In genomic region chr11:105156748-105157267, GRCm38 (mm10) we compare ENCODE assay signal across 19 mouse cellular contexts. TPM values are rescaled to one million over a fixed set of nuclear protein-coding genes. Genes with fewer than 3 reads are reported as not detected.
DNase-seq lines count a peak whose midpoint lies in the region; ATAC-seq lines count a peak whose summit lies in the region.
"Had no signal": no experiment of that assay in that cellular context is flagged by ENCODE, and none has a peak within 500 bp of the region (broad histone marks: within the 10 kb centered on the region; RNA-seq: fewer than 3 reads in every experiment).

No protein-coding gene starts in this region.

- no peaks in the 10 kb centered on the region for H3K9me3 ChIP-seq in erythroblast, embryonic 14.5 days (ENCODE audit: control insufficient read depth, low read length)
- H3K9me3 ChIP-seq in heart, embryonic 10.5 days: no peaks in the 10 kb centered on the region
- H3K9me3 ChIP-seq: forebrain, embryonic 15.5 days; hindbrain, embryonic 15.5 days; lung, embryonic 15.5 days; midbrain, embryonic 10.5 days had no signal

- DNase-seq in ES-CJ7 (ENCODE audit: low read depth, low spot score) (peak; percentile 38), liver (peak; percentile 32)
- no peak for DNase-seq in heart, embryonic 10.5 days (ENCODE audit: low spot score)
- DNase-seq in spleen, postnatal 36 days (ENCODE audit: low spot score in 2 of 2): no peak
- DNase-seq in frontal cortex, postnatal 10 days (ENCODE audit: low spot score in 2 of 2): no peak
- DNase-seq: cerebellum, postnatal 25 days; gastrocnemius, postnatal 36 days; kidney, adult 9 months had no signal

- no peaks in the 10 kb centered on the region for H3K27me3 ChIP-seq in erythroblast, embryonic 14.5 days (ENCODE audit: control insufficient read depth)
- no peaks in the 10 kb centered on the region for H3K27me3 ChIP-seq in heart, embryonic 10.5 days (ENCODE audit: insufficient read depth, poor library complexity, severe bottlenecking)
- H3K27me3 ChIP-seq: forebrain, embryonic 15.5 days; hindbrain, embryonic 15.5 days; lung, embryonic 15.5 days had no signal

- peak overlapping the region; percentile 62 for H3K4me3 ChIP-seq in erythroblast, embryonic 14.5 days (replicated peaks)
- H3K4me3 ChIP-seq in heart, embryonic 10.5 days: peak overlapping the region; percentile 7; the same call in 1 of the 2 replicates
- H3K4me3 ChIP-seq: embryonic facial prominence, embryonic 13.5 days; forebrain, embryonic 15.5 days; hindbrain, embryonic 15.5 days; lung, embryonic 15.5 days; midbrain, embryonic 10.5 days; myocyte had no signal

- WGBS in heart, embryonic 10.5 days: 62% methylated on average over 19 of the region's 19 CpGs

- peaks cover 83% of the 10 kb centered on the region for H3K4me1 ChIP-seq in erythroblast, embryonic 14.5 days (ENCODE audit: control insufficient read depth)
- H3K4me1 ChIP-seq in heart, embryonic 10.5 days: peaks cover 32% of the 10 kb centered on the region

- H3K36me3 ChIP-seq in erythroblast, embryonic 14.5 days (ENCODE audit: control insufficient read depth): peaks cover 10% of the 10 kb centered on the region
- no peaks in the 10 kb centered on the region for H3K36me3 ChIP-seq in heart, embryonic 10.5 days
- H3K36me3 ChIP-seq: embryonic facial prominence, embryonic 13.5 days; forebrain, embryonic 15.5 days; hindbrain, embryonic 15.5 days; lung, embryonic 15.5 days; midbrain, embryonic 10.5 days had no signal

- peak overlapping the region; percentile 78 for H3K27ac ChIP-seq in heart, embryonic 10.5 days
- H3K27ac ChIP-seq: embryonic facial prominence, embryonic 13.5 days; forebrain, embryonic 15.5 days; hindbrain, embryonic 15.5 days; lung, embryonic 15.5 days; midbrain, embryonic 10.5 days had no signal

- ATAC-seq in erythroblast, adult 5-6 weeks (replicated peaks; ENCODE audit: low FRiP score, poor library complexity, severe bottlenecking): no peak
- ATAC-seq in megakaryocyte progenitor cell, adult 5-6 weeks (replicated peaks; ENCODE audit: poor library complexity): no peak
- ATAC-seq: forebrain, embryonic 15.5 days had no signal

RNA-seq across cellular contexts. Expression of gene Gm10842, which starts 10.1 kb away (rescaled TPM):
- not detected in 2 replicates for polyA plus RNA-seq in erythroblast, embryonic 14.5 days (2012)
- total RNA-seq in erythroblast, adult 5-6 weeks (2015; ENCODE audit: low replicate concordance): not detected in 2 replicates
- not detected in 2 replicates for total RNA-seq in erythroblast, adult 5-6 weeks (2017; ENCODE audit: low replicate concordance)
- not detected in 2 replicates for polyA plus RNA-seq in heart, embryonic 10.5 days (2016; fragmentation: Nextera tagmentation; extraction: Ambion mirVana)
- total RNA-seq in megakaryocyte progenitor cell, adult 5-6 weeks (2015): not detected in 2 replicates
- not detected in 2 replicates for total RNA-seq in megakaryocyte progenitor cell, adult 5-6 weeks (2017)
- total RNA-seq: gastrocnemius, postnatal 36 days; layer of hippocampus, adult 8-10 months; left cerebral cortex, postnatal 36 days had no signal
- polyA plus RNA-seq: embryonic facial prominence, embryonic 13.5 days; forebrain, embryonic 15.5 days; hindbrain, embryonic 15.5 days; lung, embryonic 15.5 days; midbrain, embryonic 10.5 days; myocyte had no signal

RNA-seq across cellular contexts. Expression of gene Tlk2, which starts 21.8 kb away (rescaled TPM):
- polyA plus RNA-seq in erythroblast, embryonic 14.5 days (2012): 0.56 and 0.91 TPM in 2 replicates
- 27.2 and 36.3 TPM in 2 replicates for total RNA-seq in erythroblast, adult 5-6 weeks (2015; ENCODE audit: low replicate concordance)
- 67.6 and 70.0 TPM in 2 replicates for total RNA-seq in erythroblast, adult 5-6 weeks (2017; ENCODE audit: low replicate concordance)
- polyA plus RNA-seq in heart, embryonic 10.5 days (2016; fragmentation: Nextera tagmentation; extraction: Ambion mirVana): 14.7 and 18.3 TPM in 2 replicates
- 45.0 and 53.0 TPM in 2 replicates for total RNA-seq in megakaryocyte progenitor cell, adult 5-6 weeks (2015)
- 58.3 and 73.3 TPM in 2 replicates for total RNA-seq in megakaryocyte progenitor cell, adult 5-6 weeks (2017)

RNA-seq across cellular contexts. Expression of gene Mettl2, which starts 30.6 kb away (rescaled TPM):
- polyA plus RNA-seq in erythroblast, embryonic 14.5 days (2012): 0.31 and 0.35 TPM in 2 replicates
- 6.3 and 6.5 TPM in 2 replicates for total RNA-seq in erythroblast, adult 5-6 weeks (2015; ENCODE audit: low replicate concordance)
- total RNA-seq in erythroblast, adult 5-6 weeks (2017; ENCODE audit: low replicate concordance): 4.7 and 5.3 TPM in 2 replicates
- 30.8 and 42.5 TPM in 2 replicates for polyA plus RNA-seq in heart, embryonic 10.5 days (2016; fragmentation: Nextera tagmentation; extraction: Ambion mirVana)
- total RNA-seq in megakaryocyte progenitor cell, adult 5-6 weeks (2015): 16.4 and 18.8 TPM in 2 replicates
- 29.1 and 30.6 TPM in 2 replicates for total RNA-seq in megakaryocyte progenitor cell, adult 5-6 weeks (2017)

Comparison
In these comparisons a context has a peak if more than half of its experiments do, and no peak if none do; other contexts are left out.
1. DNase-seq: peak in ES-CJ7 (single experiment) and liver (single experiment); none in heart, embryonic 10.5 days (single experiment), spleen, postnatal 36 days (0 of 2) and frontal cortex, postnatal 10 days (0 of 2).